Mouse (Mus musculus): ENCODE measurements at regions not wholly inside any gene's neighbourhood (a gene's known extent, or its start where the extent isn't known, plus 50 kb on each side); places are given as distances from the start of the nearest gene placed in this dataset.

GRCm38 (mm10) chr4:55663856-55664255 lies 131.6 kb upstream of the Klf4 start:
- Histone ChIP-seq H3K9me3 (ENCODE audit: control insufficient read depth, low read length) (no peaks in the 10 kb centered on the region), H3K4me2 (ENCODE audit: low read length) (no peak overlapping the region), H3K27ac (replicated peaks; ENCODE audit: low read depth, low read length) (no peak overlapping the region), H3K4me1 (ENCODE audit: control insufficient read depth, insufficient read depth, low read length) (peaks cover 7% of the 10 kb centered on the region; the same call in 1 of the 2 replicates), H3K9ac (replicated peaks; ENCODE audit: low read length) (no peak overlapping the region), H3K4me3 (replicated peaks; ENCODE audit: low read depth, low read length) (no peak overlapping the region), H3K27me3 (ENCODE audit: control insufficient read depth, insufficient read depth, low read length) (no peaks in the 10 kb centered on the region), H3K36me3 (ENCODE audit: control insufficient read depth, insufficient read depth, low read length) (no peaks in the 10 kb centered on the region)
- DNase-seq (peak; percentile 29), ATAC-seq (ENCODE audit: low FRiP score, low TSS enrichment) (no peak)
- 28% methylated on average over 5 of the region's 5 CpGs for WGBS

- 79% methylated on average over 5 of the region's 5 CpGs for WGBS
- ATAC-seq (ENCODE audit: low FRiP score, low TSS enrichment) = no peak
Measured at GRCm38 (mm10) chr4:55662041-55662440, 129.8 kb upstream of the Klf4 start.

GRCm38 (mm10) chr4:55658904-55659303 lies 126.6 kb upstream of the Klf4 start:
- H3K27ac ChIP-seq (replicated peaks; ENCODE audit: low read depth, low read length) = no peak overlapping the region
- H3K9ac ChIP-seq (replicated peaks; ENCODE audit: low read length) = no peak overlapping the region
- no peaks in the 10 kb centered on the region for H3K36me3 ChIP-seq (ENCODE audit: control insufficient read depth, insufficient read depth, low read length)
- H3K9me3 ChIP-seq (ENCODE audit: control insufficient read depth, low read length) = no peaks in the 10 kb centered on the region
- WGBS = 98% methylated on average over 6 of the region's 6 CpGs
- DNase-seq (no peak), ATAC-seq (ENCODE audit: low FRiP score, low TSS enrichment) (no peak)
- no peak overlapping the region for H3K4me2 ChIP-seq (ENCODE audit: low read length)
- H3K4me3 ChIP-seq (replicated peaks; ENCODE audit: low read depth, low read length) = no peak overlapping the region
- H3K27me3 ChIP-seq (ENCODE audit: control insufficient read depth, insufficient read depth, low read length) = no peaks in the 10 kb centered on the region
- H3K4me1 ChIP-seq (ENCODE audit: control insufficient read depth, insufficient read depth, low read length) = peaks cover 5% of the 10 kb centered on the region; the same call in 1 of the 2 replicates

More at GRCm38 (mm10) chr4:55662041-55662440, 129.8 kb upstream of the Klf4 start:
- DNase-seq = no peak
- no peaks in the 10 kb centered on the region for H3K36me3 ChIP-seq (ENCODE audit: control insufficient read depth, insufficient read depth, low read length)
- no peak overlapping the region for H3K4me2 ChIP-seq (ENCODE audit: low read length)
- peaks cover 7% of the 10 kb centered on the region; the same call in 1 of the 2 replicates for H3K4me1 ChIP-seq (ENCODE audit: control insufficient read depth, insufficient read depth, low read length)
- no peaks in the 10 kb centered on the region for H3K9me3 ChIP-seq (ENCODE audit: control insufficient read depth, low read length)
- no peak overlapping the region for H3K4me3 ChIP-seq (replicated peaks; ENCODE audit: low read depth, low read length)
- no peak overlapping the region for H3K9ac ChIP-seq (replicated peaks; ENCODE audit: low read length)
- no peaks in the 10 kb centered on the region for H3K27me3 ChIP-seq (ENCODE audit: control insufficient read depth, insufficient read depth, low read length)
- no peak overlapping the region for H3K27ac ChIP-seq (replicated peaks; ENCODE audit: low read depth, low read length)

GRCm38 (mm10) chr4:55655329-55655728 lies 123.1 kb upstream of the Klf4 start:
- H3K27me3 ChIP-seq (ENCODE audit: control insufficient read depth, insufficient read depth, low read length) = no peaks in the 10 kb centered on the region
- H3K9me3 ChIP-seq (ENCODE audit: control insufficient read depth, low read length) = no peaks in the 10 kb centered on the region
- no peak for ATAC-seq (ENCODE audit: low FRiP score, low TSS enrichment)
- no peak overlapping the region for H3K27ac ChIP-seq (replicated peaks; ENCODE audit: low read depth, low read length)
- H3K4me3 ChIP-seq (replicated peaks; ENCODE audit: low read depth, low read length) = no peak overlapping the region
- WGBS = 85% methylated on average over 2 of the region's 2 CpGs
- DNase-seq = no peak
- no peaks in the 10 kb centered on the region for H3K36me3 ChIP-seq (ENCODE audit: control insufficient read depth, insufficient read depth, low read length)
- no peak overlapping the region for H3K4me2 ChIP-seq (ENCODE audit: low read length)
- no peak overlapping the region for H3K9ac ChIP-seq (replicated peaks; ENCODE audit: low read length)
- H3K4me1 ChIP-seq (ENCODE audit: control insufficient read depth, insufficient read depth, low read length) = peaks cover 6% of the 10 kb centered on the region

- H3K4me3 ChIP-seq (replicated peaks; ENCODE audit: low read depth, low read length) = no peak overlapping the region
- WGBS = 76% methylated on average over 5 of the region's 5 CpGs
- DNase-seq = no peak
Measured at GRCm38 (mm10) chr4:55652628-55653027, 120.4 kb upstream of the Klf4 start.

GRCm38 (mm10) chr4:55651811-55652410 lies 119.6 kb upstream of the Klf4 start:
- no peaks in the 10 kb centered on the region for H3K36me3 ChIP-seq (ENCODE audit: control insufficient read depth, insufficient read depth, low read length)
- peaks cover 9% of the 10 kb centered on the region for H3K4me1 ChIP-seq (ENCODE audit: control insufficient read depth, insufficient read depth, low read length)
- ATAC-seq (ENCODE audit: low FRiP score, low TSS enrichment) = no peak
- peak overlapping the region; percentile 80 for H3K4me2 ChIP-seq (ENCODE audit: low read length)
- peak overlapping the region; percentile 91 for H3K27ac ChIP-seq (replicated peaks; ENCODE audit: low read depth, low read length)
- DNase-seq = peak; percentile 67
- no peaks in the 10 kb centered on the region for H3K27me3 ChIP-seq (ENCODE audit: control insufficient read depth, insufficient read depth, low read length)
- peak overlapping the region; percentile 75 for H3K9ac ChIP-seq (replicated peaks; ENCODE audit: low read length)
- H3K9me3 ChIP-seq (ENCODE audit: control insufficient read depth, low read length) = no peaks in the 10 kb centered on the region
- WGBS = 16% methylated on average over 12 of the region's 12 CpGs
- H3K4me3 ChIP-seq (replicated peaks; ENCODE audit: low read depth, low read length) = peak overlapping the region; percentile 57

More at GRCm38 (mm10) chr4:55652628-55653027, 120.4 kb upstream of the Klf4 start:
- H3K9me3 ChIP-seq (ENCODE audit: control insufficient read depth, low read length) = no peaks in the 10 kb centered on the region
- ATAC-seq (ENCODE audit: low FRiP score, low TSS enrichment) = no peak
- H3K27ac ChIP-seq (replicated peaks; ENCODE audit: low read depth, low read length) = no peak overlapping the region
- no peak overlapping the region for H3K4me2 ChIP-seq (ENCODE audit: low read length)
- no peaks in the 10 kb centered on the region for H3K36me3 ChIP-seq (ENCODE audit: control insufficient read depth, insufficient read depth, low read length)
- no peak overlapping the region for H3K9ac ChIP-seq (replicated peaks; ENCODE audit: low read length)
- H3K4me1 ChIP-seq (ENCODE audit: control insufficient read depth, insufficient read depth, low read length) = peaks cover 9% of the 10 kb centered on the region
- H3K27me3 ChIP-seq (ENCODE audit: control insufficient read depth, insufficient read depth, low read length) = no peaks in the 10 kb centered on the region

GRCm38 (mm10) chr4:55651051-55651763 lies 118.9 kb upstream of the Klf4 start:
- ATAC-seq (ENCODE audit: low FRiP score, low TSS enrichment) (peak; percentile 89), DNase-seq (peak; percentile 86)
- H3K4me1 ChIP-seq (ENCODE audit: control insufficient read depth, insufficient read depth, low read length) = peaks cover 9% of the 10 kb centered on the region
- H3K4me2 ChIP-seq (ENCODE audit: low read length) = peak overlapping the region; percentile 80
- H3K27ac ChIP-seq (replicated peaks; ENCODE audit: low read depth, low read length) = peak overlapping the region; percentile 91
- no peaks in the 10 kb centered on the region for H3K27me3 ChIP-seq (ENCODE audit: control insufficient read depth, insufficient read depth, low read length)
- H3K36me3 ChIP-seq (ENCODE audit: control insufficient read depth, insufficient read depth, low read length) = no peaks in the 10 kb centered on the region
- no peaks in the 10 kb centered on the region for H3K9me3 ChIP-seq (ENCODE audit: control insufficient read depth, low read length)
- peak overlapping the region; percentile 75 for H3K9ac ChIP-seq (replicated peaks; ENCODE audit: low read length)
- peak overlapping the region; percentile 57 for H3K4me3 ChIP-seq (replicated peaks; ENCODE audit: low read depth, low read length)
- under 1% methylated on average over 56 of the region's 56 CpGs for WGBS

GRCm38 (mm10) chr4:55650186-55650585 lies 117.9 kb upstream of the Klf4 start:
- H3K36me3 ChIP-seq (ENCODE audit: control insufficient read depth, insufficient read depth, low read length) = no peaks in the 10 kb centered on the region
- no peak for ATAC-seq (ENCODE audit: low FRiP score, low TSS enrichment)
- WGBS = 63% methylated on average over 7 of the region's 7 CpGs
- no peak overlapping the region for H3K4me3 ChIP-seq (replicated peaks; ENCODE audit: low read depth, low read length)
- H3K9me3 ChIP-seq (ENCODE audit: control insufficient read depth, low read length) = no peaks in the 10 kb centered on the region
- peak overlapping the region; percentile 80 for H3K4me2 ChIP-seq (ENCODE audit: low read length)
- DNase-seq = peak; percentile 8
- peak overlapping the region; percentile 91; the same call in 1 of the 2 replicates for H3K27ac ChIP-seq (replicated peaks; ENCODE audit: low read depth, low read length)
- no peak overlapping the region; the same call in 1 of the 2 replicates for H3K9ac ChIP-seq (replicated peaks; ENCODE audit: low read length)
- no peaks in the 10 kb centered on the region for H3K27me3 ChIP-seq (ENCODE audit: control insufficient read depth, insufficient read depth, low read length)
- H3K4me1 ChIP-seq (ENCODE audit: control insufficient read depth, insufficient read depth, low read length) = peaks cover 9% of the 10 kb centered on the region

GRCm38 (mm10) chr4:55648376-55648775 lies 116.1 kb upstream of the Klf4 start:
- Histone ChIP-seq H3K9ac (replicated peaks; ENCODE audit: low read length) (no peak overlapping the region), H3K4me2 (ENCODE audit: low read length) (no peak overlapping the region), H3K9me3 (ENCODE audit: control insufficient read depth, low read length) (no peaks in the 10 kb centered on the region), H3K4me3 (replicated peaks; ENCODE audit: low read depth, low read length) (no peak overlapping the region), H3K36me3 (ENCODE audit: control insufficient read depth, insufficient read depth, low read length) (no peaks in the 10 kb centered on the region), H3K27me3 (ENCODE audit: control insufficient read depth, insufficient read depth, low read length) (no peaks in the 10 kb centered on the region), H3K27ac (replicated peaks; ENCODE audit: low read depth, low read length) (no peak overlapping the region), H3K4me1 (ENCODE audit: control insufficient read depth, insufficient read depth, low read length) (peaks cover 9% of the 10 kb centered on the region)
- 56% methylated on average over 7 of the region's 7 CpGs for WGBS
- no peak for ATAC-seq (ENCODE audit: low FRiP score, low TSS enrichment)
- DNase-seq = peak; percentile 13

Data from midbrain, embryonic 14.5 days (tissue).